Mouse (Mus musculus) induced T-regulatory cell, adult 2 months (primary cell): ENCODE data around the gene Ramp2.

ENCODE experiments used
- DNase-seq: peaks from one replicate; pipeline ENCODE4 v3.0.0-alpha.2; 2012; ENCODE audit warnings: low read depth

The Ramp2 gene

GRCm38 (mm10) chr11:101245855-101246701 lies at the start of gene Ramp2:
TSS of gene Ramp2 (plus strand) at chr11:101246028.
- peak; percentile 36 for DNase-seq

GRCm38 (mm10) chr11:101196175-101196574 lies 49.7 kb upstream of the Ramp2 start:
- DNase-seq = peak; percentile 84

- DNase-seq = peak; percentile 47
These were observed 46.3 kb upstream of the Ramp2 start for GRCm38 (mm10) chr11:101199555-101199954.

- DNase-seq = peak; percentile 78
These were observed 44.8 kb upstream of the Ramp2 start for GRCm38 (mm10) chr11:101200986-101201385.

- peak; percentile 91 for DNase-seq
These were observed 33.9 kb upstream of the Ramp2 start for GRCm38 (mm10) chr11:101211970-101212369.

GRCm38 (mm10) chr11:101216936-101217335 lies 28.9 kb upstream of the Ramp2 start:
- DNase-seq = no peak

- DNase-seq = peak; percentile 34
These were observed 27.3 kb upstream of the Ramp2 start for GRCm38 (mm10) chr11:101218436-101219055.

GRCm38 (mm10) chr11:101220853-101221252 lies 25.0 kb upstream of the Ramp2 start:
- DNase-seq = no peak

GRCm38 (mm10) chr11:101221306-101221986 lies 24.4 kb upstream of the Ramp2 start:
- DNase-seq = no peak

GRCm38 (mm10) chr11:101224337-101224736 lies 21.5 kb upstream of the Ramp2 start:
- peak; percentile 33 for DNase-seq

- DNase-seq = no peak
These were observed 20.3 kb upstream of the Ramp2 start for GRCm38 (mm10) chr11:101225331-101226064.

- peak; percentile 94 for DNase-seq
These were observed 19.6 kb upstream of the Ramp2 start, which contains the start of gene Ezh1 for GRCm38 (mm10) chr11:101226065-101226701. TSS of gene Ezh1 (minus strand) at chr11:101226463.

GRCm38 (mm10) chr11:101229361-101229900 lies 16.4 kb upstream of the Ramp2 start:
- DNase-seq = no peak

GRCm38 (mm10) chr11:101230061-101230511 lies 15.7 kb upstream of the Ramp2 start:
- DNase-seq = no peak

- DNase-seq = no peak
These were observed 15.3 kb upstream of the Ramp2 start for GRCm38 (mm10) chr11:101230526-101230925.

GRCm38 (mm10) chr11:101230991-101231871 lies 14.6 kb upstream of the Ramp2 start:
- DNase-seq = no peak

- DNase-seq = no peak
These were observed 13.6 kb upstream of the Ramp2 start for GRCm38 (mm10) chr11:101232010-101232839.

GRCm38 (mm10) chr11:101233240-101233639 lies 12.6 kb upstream of the Ramp2 start:
- DNase-seq = no peak

- DNase-seq = no peak
These were observed 11.7 kb upstream of the Ramp2 start for GRCm38 (mm10) chr11:101234124-101234523.
